Mouse (Mus musculus) left cerebral cortex, adult 8-10 months (tissue): ENCODE data around the gene C130079G13Rik. TPM values are rescaled to one million over a fixed set of nuclear protein-coding genes. Genes with fewer than 3 reads are reported as not detected.
"Not testable (repeated sequence)": the region's sequence is repeated elsewhere in the genome, so short reads cannot be mapped to it uniquely, and the experiment has no call there.

Source experiments
- DNase-seq, 2 experiments: peaks; one replicate each; pipeline ENCODE4 v3.0.0; 2022; ENCODE audit warnings: low spot score in 2 of 2
- total RNA-seq, 4 experiments: library from RNA; stranded (reverse); gene quantifications; 2 replicates each; pipeline ENCODE4 v1.2.4; 2022

The C130079G13Rik gene
- total RNA-seq: not detected

DNA sequence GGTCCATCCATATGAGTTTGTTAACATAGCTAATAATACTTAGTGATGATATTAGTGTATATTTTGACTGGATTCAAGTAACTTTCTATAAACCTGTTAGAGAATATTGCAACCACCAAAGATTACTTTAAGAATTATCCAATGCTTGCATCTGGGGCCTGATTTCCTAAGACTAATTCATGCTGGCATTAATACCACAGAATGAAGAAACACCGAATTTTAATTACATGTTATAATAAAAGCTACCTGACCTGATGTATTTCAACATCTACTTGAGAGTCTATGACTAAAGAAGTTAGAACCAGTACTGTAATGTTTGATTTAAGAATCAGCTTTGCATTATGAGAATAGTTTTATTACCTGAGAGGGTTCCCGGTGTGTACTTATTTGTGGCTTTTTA, at the start of gene C130079G13Rik:
C130079G13Rik (plus strand) TSS at position 301 of the 400 bp plus-strand sequence.
- DNase-seq: no peak

DNA sequence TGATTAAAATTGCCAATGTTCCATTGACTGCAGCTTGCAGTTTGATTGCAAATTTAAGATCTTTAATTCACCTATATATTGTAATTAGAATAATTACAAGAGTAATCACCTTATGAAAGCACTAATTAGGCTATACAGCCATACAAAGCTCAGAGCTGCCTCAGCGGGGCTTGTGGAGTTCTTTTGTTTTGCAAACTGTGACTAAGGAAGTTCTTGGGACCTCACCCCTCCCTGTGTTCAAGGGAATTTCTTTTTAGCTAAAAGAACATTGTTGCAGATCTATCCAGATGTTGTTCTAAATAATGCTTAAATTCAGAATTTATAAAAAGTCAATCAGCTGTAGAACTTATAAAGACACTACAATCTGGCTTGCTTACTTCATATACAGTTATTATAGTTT, 47.4 kb upstream of the C130079G13Rik start:
- DNase-seq: not testable (repeated sequence)

DNA sequence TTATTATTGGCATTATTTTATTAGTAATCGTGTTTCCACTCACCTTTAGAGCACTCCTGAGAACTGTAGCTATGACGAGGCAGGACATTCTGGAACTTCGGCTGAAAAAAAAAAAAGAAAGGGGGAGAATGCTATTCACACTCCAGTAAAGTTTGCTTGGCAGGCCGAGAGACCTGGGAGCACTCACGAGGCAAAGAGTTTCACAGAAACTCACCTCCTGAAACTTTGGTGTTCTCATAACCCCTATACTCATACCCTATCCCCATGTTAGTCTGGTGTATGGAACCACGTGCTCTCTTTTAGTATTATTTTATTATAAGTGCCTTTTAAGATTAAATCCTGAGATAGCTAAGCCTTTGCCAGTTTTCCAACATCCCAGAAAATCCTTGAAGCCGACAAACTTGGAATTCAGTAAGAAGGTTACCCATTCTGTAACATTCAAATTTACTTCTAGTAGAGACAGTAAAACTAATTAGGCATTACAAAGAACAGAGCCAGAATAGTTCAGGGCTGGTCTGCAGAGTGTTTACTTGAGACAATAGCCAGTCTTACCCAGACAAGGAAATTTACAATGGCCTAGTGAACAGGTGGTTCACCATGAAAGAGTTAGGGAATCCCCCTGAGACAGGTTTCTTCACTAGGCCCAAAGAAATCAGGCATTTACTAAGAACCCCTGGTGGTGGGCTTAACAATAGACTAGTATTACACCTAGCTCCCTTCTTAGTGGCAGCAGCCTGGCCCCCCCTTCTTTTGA, 45.0 kb upstream of the C130079G13Rik start:
- not testable (repeated sequence) for DNase-seq

DNA sequence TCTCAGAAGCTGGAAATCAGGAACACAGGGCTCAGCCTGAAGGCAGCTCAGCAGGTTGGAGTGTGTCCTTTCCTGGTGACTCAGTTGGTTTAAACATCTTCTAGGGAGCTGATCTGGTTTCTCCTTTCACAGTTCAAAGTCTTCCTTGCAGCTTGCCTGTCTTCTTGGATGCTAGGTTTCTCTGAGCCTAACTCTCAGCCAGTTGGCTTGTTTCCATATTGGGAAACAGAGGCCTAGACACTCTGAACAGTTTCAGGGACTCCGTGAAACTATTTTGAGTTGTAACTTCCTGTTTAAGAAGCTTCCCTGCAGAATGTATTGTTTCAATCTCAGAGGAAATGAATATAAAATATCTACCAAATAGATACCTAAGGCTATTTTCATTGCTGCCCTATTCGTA, 31.7 kb upstream of the C130079G13Rik start:
- DNase-seq: no peak

DNA sequence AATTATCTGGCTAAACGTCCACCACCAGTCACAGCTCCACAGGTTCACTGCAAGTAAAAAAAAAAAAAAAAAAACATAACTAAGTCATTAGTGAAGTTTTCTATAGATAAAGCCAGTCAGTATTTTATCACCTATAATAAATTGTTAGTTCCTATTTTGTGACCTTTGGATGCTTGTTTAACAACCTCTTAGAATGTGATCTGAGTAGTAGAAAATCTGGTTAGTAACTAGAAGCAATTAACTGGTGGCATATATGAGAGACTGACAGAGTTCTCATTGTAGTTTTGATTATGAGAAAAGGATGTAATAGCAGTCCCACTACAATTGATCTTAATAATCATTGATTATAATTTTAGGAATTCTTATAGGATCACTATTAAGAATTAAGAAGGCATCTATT, 9.6 kb downstream of the C130079G13Rik start:
- no peak for DNase-seq

DNA sequence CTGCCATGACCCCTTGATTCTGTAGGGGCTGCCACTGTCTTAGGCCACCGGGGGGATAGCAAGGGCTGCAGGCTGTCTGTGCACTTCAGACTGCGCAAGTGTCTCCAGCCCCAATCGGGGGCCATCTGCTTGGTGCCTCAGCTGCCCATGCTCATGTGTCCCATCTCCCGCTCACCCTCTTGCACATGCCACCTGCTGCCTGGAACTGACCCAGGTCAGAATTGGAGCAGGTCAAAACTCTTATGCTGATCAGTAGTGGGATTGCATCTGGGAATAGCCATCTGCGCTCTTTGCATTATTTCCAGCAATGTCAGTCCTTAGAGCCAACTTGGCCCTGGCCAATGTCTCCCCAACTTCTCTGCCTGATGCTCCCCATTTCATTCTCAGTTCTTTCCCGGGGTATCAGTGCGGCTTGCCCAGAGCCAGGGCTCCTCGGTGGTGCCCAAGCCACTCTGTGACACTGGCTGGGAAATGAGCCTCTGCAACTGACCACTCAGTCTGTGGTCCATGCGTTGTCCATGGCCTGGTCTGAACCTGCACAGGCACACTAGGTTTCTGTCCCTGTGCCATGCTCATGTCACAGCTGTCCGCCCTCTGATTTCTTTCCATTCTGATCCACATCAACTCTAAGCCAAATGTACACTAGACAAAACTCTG, 22.4 kb downstream of the C130079G13Rik start:
- no peak for DNase-seq

DNA sequence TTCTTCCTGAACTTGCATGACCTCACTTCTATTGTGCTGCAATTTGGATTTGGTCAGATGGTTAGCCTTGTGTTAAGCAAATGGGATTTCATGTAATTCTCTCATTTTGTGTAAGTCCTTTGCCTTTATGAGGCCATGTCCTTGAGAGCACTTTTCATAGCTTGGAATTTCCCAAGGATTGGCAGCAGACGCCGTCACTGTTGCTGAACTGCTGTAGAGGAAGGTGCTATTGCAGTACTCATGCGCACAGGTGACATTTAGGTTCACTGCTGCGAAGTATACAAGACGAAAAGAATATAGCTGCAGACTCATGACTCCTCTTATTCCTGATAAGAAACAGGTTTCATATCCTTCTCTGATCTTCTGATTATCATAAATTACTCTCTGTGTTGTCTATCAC, 45.9 kb downstream of the C130079G13Rik start:
- no peak for DNase-seq

DNA sequence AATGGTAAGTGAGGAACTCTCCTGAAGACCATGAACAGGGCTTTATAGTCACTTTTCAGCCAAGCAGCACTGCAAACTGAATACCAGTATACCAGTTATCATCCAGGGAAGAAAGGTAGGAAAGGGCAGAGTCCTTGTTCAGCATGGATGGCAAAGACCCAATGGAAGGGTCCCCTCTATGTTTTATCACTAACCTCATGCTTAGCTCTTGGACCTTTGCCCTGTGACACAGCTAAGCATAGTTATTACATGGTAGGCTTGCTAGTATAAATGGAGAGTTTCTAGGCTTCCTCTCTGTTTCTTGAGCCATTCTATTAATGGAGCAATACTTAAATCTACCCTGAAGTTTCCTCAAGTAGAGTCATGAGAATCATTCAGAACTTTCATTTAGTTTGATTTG, 49.6 kb downstream of the C130079G13Rik start:
- no peak for DNase-seq

Other genes starting within 250 kb of the C130079G13Rik start
- gene Gm5538, start 195.4 kb upstream of the C130079G13Rik start, total RNA-seq: not detected
- not detected for gene Gm8298, start 64.2 kb upstream of the C130079G13Rik start, total RNA-seq
- not detected for gene Aadacl2, start 81.5 kb downstream of the C130079G13Rik start, total RNA-seq
- not detected for gene Aadac, start 100.5 kb downstream of the C130079G13Rik start, total RNA-seq
- not detected for gene Sucnr1, start 156.7 kb downstream of the C130079G13Rik start, total RNA-seq